Mouse (Mus musculus) lung, postnatal 14 days (tissue): ENCODE data around the gene Cabp4.

Experiments
- DNase-seq: peaks from one replicate; pipeline ENCODE4 v3.0.0; 2021

The Cabp4 gene

DNA sequence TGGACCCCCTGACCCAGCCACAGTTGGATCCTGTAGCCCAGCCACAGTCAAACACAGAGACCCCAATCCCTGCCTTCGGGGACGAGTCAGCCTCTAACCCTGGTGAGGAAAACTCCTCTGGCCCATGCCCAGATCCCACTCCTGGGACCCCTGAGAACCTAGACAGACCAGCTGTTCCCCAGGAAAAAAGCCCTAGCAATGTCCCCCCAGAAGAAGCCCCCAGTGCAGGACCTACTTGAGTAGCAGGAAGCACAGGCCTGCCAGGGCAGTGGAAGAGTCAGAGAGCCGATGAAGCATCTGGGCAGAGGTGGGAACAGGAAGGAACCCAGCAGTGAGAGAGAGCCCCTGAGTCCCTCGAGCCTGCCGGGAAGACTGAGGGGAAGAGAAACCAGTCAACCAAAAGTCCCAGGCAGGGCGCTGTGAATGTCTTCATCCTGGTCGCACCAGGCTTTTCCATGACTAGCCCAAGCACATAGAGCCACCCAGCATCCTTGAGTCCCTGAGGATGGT lies at the start of gene Cabp4:
Gene Cabp4, minus strand, starts transcription at position 275 of the 510 bp plus-strand sequence.
- no peak for DNase-seq

DNA sequence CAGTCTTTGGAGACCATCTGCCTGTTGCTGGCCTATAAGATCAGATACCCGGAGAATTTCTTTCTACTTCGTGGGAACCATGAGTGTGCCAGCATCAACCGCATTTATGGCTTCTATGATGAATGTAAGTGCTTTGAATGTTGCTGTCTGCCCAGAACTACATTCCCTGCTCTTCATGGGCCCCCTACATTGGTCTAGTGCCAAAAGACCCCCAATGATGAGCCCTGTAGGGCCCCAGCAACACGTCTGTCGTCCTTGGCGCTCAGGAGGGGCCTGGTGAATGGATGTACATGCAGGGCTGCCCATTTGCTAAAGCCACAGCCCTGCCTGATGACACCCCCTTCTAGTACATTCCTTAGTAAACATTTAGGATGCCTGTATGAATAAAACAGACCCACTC lies 49.3 kb upstream of the Cabp4 start:
- DNase-seq: no peak

DNA sequence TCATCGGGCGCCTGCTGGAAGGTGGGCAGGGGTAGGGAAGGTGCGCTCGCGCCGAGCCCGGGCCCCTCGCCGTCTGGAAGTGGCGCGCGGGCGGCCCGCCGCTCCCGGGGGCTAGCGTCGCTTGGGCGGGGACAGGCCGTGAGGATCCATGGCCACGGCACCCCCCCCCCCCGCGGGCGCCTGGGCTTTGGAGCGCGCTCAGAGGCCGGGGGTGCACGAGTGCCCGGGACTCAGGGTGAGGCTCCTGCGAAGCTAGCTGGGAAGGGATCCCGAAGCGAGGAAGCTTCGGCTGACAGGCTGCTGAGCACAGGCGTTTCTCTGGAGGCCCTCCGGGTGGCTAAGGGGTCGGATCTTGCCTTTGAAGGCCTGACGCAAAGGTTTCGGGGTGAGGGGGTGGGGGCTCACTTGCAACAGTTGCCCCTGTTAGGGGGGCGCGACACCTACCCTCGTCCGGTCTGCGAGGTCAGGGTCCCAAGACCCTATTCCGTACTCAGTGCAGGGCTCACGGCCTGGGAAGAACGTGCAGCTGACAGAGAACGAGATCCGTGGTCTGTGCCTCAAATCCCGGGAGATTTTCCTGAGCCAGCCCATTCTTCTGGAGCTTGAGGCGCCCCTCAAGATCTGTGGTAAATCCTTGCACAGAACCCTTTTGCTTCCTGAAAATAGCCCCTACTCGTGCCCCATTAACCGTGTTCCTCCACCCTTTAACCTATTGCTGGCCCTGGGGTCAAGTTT lies 48.6 kb upstream of the Cabp4 start:
- no peak for DNase-seq

GRCm38 (mm10) chr19:4191528-4192250 lies 47.9 kb upstream of the Cabp4 start, which contains the start of gene Ppp1ca:
TSS of gene Ppp1ca (plus strand) at chr19:4192065.
- peak; percentile 99 for DNase-seq

GRCm38 (mm10) chr19:4190831-4191334 lies 47.0 kb upstream of the Cabp4 start, which contains the start of gene Tbc1d10c:
TSS of gene Tbc1d10c (minus strand) at chr19:4191284.
- peak; percentile 51 for DNase-seq

- DNase-seq: no peak
Measured at GRCm38 (mm10) chr19:4189051-4189620, 45.3 kb upstream of the Cabp4 start.

- no peak for DNase-seq
Measured at GRCm38 (mm10) chr19:4187303-4187702, 43.5 kb upstream of the Cabp4 start.

DNA sequence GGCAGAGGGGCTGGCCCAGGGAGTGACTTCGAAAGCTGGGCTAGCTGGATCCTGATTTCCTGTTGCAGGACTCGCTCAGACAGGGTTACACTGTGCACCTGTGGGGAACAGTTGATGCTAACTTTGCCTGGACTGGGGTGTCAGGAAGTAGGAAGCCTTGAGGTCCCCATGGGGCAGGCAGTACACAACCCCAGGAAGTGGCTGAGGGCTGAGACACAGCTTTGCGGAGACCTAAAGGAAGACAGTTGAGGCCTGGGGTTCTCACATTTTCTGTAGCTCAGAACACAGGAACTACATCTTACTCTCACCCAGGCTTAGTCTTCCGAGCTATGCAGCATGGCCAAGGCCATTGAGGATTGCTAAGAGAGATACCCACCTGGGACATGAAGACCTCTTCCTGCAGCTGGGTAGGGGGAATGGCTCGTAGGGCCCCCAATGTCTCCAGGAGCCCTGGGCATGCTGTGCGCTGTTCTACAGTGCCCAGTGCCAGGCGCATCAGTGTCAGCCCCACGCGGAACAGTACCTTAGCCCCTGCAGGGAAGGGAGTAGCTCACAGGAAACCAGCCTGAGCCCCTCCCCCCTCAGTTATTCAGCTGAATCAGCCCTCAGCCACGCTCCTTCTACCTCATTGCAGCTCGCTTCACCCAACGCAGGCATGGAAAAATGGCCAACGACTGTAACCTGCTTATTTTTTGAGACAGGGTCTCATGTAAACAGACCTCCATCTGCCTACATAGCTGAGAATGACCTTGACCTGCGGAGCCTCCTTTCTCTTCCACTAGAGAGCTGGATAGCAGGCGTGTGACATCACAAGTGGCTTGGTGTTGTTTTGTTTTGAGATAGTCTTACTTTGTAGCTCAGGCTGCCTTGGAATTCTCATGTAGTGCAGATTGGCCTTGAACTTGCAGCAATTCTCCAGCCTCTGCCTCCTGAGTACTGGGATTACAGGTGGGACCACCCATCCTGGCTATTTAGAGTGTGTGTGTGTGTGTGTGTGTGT lies 41.4 kb upstream of the Cabp4 start:
- no peak for DNase-seq

DNA sequence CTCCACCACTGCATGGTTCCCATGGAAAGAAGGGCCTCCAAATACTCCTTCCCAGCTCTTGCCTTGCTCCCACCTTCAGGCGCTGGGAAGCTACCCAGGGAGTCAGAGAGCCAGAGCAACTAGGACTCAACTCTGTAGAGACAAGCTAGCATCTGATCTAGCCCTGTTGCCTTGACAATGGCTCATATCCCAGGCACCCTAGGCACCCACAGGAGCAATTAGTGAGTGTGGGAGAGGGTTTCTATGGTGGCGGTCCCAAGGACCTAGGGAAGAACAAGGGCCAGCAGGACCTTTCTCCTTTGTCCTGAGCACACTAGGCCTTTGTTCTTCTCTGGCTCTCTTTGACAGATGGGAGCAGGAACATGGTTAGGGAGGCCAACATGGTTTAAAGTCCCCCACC lies 39.9 kb upstream of the Cabp4 start:
- DNase-seq: no peak

GRCm38 (mm10) chr19:4181892-4182291 lies 38.1 kb upstream of the Cabp4 start:
- peak; percentile 72 for DNase-seq

DNA sequence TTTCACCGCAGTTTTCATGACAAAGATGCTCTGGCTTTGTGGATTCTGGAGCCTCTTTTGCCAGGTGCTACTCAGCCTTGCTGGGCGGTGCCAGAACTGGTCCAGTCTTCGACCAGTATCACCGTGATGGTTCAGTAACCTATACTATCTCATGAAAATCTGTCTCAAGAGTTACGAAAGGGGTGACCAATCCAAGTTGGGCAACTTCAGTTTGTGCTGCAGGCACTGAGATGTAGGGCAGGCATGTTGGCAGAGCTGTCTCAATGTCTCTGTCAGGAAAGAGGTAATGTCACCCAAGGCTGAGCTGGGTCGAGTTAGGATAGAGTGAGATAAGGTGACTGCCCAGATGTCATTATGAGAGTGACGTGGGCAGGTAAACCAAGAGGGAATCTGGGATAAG lies 36.6 kb upstream of the Cabp4 start:
- no peak for DNase-seq

GRCm38 (mm10) chr19:4175368-4175947 lies 31.6 kb upstream of the Cabp4 start, which contains the start of gene Carns1:
TSS of gene Carns1 (minus strand) at chr19:4175479.
- peak; percentile 28 for DNase-seq

GRCm38 (mm10) chr19:4172925-4173324 lies 29.1 kb upstream of the Cabp4 start:
- DNase-seq: no peak

DNA sequence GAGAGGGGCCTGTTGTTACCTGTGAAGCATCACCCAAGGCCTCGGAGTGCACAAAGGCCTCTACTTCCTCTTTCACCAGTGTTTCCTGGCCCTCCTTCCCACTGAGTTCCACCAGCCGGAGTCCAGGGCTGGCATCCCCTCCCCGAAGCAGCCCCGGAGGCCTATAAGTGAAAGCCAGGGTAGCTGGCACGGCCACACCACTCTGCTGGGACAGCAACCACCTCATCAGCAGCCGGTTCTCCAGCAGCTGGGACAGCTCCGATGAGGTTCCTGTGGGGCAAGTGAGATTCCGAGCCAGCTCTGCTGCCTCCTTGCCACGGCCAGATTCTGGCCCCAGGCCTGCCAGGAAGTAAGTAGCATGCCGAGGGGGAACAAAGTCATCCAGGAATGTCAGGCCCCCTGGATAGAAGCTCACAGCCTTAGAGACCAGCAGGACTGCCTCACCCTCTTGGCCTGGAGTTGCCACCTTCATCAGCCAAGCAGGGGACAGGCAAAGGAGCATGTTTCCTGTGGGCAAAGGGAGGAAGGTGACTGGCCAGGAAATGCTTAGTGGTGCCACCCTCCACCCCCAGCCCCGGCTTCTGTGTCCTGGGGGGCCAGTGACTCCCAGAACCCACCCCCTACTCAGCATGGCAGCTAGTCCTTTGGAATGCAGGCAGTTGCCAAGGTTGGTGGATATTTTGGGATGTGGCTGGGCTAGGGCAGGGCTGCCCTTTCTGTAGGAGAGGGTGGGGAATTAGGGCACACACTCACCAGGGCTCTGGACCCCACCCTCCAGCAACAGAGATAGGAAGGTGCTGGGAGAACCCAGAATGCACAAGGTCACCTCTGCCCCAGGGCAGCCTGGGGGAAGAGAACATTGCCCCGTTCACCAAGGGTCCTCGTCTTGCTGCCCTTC lies 27.8 kb upstream of the Cabp4 start:
- DNase-seq: peak; percentile 44

GRCm38 (mm10) chr19:4170723-4171392 lies 27.0 kb upstream of the Cabp4 start:
- no peak for DNase-seq

GRCm38 (mm10) chr19:4169810-4170209 lies 26.0 kb upstream of the Cabp4 start:
- no peak for DNase-seq

DNA sequence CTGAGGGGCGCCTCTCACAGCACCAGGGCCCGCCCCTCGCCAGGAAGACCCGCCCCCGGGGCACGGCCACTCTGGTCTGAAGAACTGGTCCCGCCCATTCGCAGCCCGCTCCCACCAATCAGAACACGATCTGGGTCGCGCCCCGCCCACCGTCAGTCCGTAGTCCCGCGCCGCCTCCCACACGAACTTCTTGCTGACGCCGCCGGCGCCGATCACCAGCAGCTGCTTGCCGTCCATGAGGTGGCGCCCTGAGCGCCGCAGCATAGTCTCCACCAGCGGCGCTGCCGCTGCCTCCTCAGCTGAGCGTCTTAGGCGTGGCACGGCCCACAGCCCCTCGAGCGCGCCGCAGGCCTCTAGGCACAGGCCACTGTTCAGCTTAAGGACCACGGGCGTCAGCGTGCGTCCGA lies 25.5 kb upstream of the Cabp4 start:
- peak; percentile 100 for DNase-seq

DNA sequence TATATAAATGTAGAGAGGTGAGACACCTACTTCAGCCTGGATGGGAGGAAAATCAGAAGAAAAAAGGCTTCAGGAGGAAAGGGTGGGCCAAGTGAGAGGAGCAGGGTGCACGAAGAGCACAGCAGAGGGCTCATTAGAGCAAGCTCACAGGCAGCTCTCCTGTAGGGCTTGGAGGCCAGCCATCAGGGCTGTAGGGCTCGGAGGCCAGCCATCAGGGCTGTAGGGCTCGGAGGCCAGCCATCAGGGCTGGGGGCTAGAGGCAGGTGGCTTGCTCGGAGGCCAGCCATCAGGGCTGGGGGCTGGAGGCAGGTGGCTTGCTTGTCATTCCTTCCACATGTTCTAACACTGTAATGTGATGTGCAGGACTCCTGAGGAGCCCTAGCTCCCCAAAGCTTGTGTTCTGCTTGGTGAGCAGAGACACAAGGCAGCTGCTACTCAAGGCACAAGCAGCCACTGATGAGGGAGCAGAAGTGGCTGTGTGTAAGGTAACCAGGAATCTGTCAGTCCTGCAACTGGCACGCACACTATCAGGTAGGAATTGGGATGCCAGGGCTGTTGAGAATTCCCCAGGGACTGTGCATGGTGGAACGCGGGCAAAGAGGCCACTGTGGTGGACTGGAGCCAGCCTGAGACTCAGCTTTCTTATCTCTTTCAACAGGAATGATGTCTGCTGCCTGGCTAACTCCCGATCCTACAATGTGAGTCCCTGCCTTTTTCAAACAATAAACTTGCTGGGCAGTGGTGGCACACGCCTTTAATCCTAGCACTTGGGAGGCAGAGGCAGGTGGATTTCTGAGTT lies 23.0 kb upstream of the Cabp4 start:
- DNase-seq: no peak

DNA sequence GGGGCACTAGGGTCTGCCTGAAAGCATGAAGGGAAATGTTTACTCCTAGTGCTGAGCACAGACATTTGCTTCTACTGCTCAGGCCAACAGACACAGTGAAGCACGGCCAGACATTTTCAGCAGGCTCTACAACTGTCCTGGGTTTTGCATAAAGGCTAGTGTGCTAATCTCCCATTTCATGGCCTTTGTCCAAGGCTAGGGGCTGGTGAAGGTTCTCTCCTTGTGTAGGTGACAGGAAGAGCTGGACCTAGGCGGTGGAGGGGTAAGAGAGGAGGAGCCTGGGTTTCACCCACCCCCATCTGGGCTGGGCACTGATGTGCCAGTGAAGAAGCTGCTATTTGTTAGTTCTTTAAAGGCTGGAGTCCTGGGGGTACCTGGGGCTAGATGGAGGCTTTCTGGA lies 20.9 kb upstream of the Cabp4 start:
- DNase-seq: no peak
